Mouse (Mus musculus): ENCODE measurements around the gene Dhrs13. TPM values are rescaled to one million over a fixed set of nuclear protein-coding genes. Genes with fewer than 3 reads are reported as not detected.
A peak's percentile ranks its signal among the peaks of the same experiment; 100 is the strongest.

Gene Dhrs13
- polyA plus RNA-seq, 1 experiment = 3.0 TPM

DNA sequence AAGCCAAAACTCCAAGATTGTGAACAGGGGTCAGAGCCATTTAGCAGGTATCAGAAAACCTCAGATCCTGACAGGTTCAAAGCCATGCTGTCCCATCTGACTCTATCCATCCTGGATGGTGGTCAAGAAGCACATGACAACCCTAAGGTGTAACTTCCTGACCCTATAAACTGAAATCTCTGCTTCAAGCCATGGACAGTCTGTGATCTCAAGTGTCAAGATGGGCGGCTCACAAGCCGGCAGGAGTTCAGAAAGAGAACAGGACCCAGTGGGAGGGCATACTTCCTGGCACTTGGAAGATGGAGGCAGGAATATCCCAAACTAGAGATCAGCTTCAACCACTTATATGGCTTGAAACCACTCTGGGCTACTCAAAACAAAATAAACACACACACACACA, 34.6 kb downstream of the Dhrs13 start:
- H3K4me3 ChIP-seq (ENCODE audit: insufficient read depth, low read depth, low read length) = no peak overlapping the region

GRCm38 (mm10) chr11:78067566-78067965, 35.5 kb downstream of the Dhrs13 start:
- H3K27ac ChIP-seq (replicated peaks; ENCODE audit: low read depth, low read length) = no peak overlapping the region
- no peaks in the 10 kb centered on the region for H3K4me1 ChIP-seq (ENCODE audit: control insufficient read depth, insufficient read depth, insufficient read length, low read length)
- no peak overlapping the region for H3K4me3 ChIP-seq (ENCODE audit: insufficient read depth, low read depth, low read length)

More for the DNA sequence above, 34.6 kb downstream of the Dhrs13 start:
- no peak overlapping the region for H3K27ac ChIP-seq (replicated peaks; ENCODE audit: low read depth, low read length)
- H3K4me1 ChIP-seq (ENCODE audit: control insufficient read depth, insufficient read depth, insufficient read length, low read length) = no peaks in the 10 kb centered on the region

DNA sequence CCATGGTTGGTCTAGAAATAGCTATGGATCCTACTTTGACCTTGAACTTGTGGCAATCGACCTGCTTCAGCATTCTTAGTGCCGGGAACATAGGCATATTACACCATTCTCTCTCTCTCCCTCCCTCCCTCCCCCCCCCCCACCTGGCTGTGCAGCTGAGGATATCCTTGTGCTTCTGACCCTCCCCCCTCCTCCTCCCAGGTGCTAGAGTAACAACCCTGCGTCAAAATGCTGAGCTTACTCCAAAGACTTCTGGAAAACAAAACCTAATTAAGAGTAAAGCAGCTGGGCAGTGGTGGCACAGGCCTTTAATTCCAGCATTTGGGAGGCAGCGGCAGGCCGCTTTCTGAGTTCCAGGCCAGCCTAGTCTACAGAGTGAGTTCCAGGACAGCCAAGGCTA, 37.0 kb downstream of the Dhrs13 start:
- Histone ChIP-seq H3K27ac (replicated peaks; ENCODE audit: low read depth, low read length) (no peak overlapping the region), H3K4me1 (ENCODE audit: control insufficient read depth, insufficient read depth, insufficient read length, low read length) (no peaks in the 10 kb centered on the region), H3K4me3 (ENCODE audit: insufficient read depth, low read depth, low read length) (no peak overlapping the region)

DNA sequence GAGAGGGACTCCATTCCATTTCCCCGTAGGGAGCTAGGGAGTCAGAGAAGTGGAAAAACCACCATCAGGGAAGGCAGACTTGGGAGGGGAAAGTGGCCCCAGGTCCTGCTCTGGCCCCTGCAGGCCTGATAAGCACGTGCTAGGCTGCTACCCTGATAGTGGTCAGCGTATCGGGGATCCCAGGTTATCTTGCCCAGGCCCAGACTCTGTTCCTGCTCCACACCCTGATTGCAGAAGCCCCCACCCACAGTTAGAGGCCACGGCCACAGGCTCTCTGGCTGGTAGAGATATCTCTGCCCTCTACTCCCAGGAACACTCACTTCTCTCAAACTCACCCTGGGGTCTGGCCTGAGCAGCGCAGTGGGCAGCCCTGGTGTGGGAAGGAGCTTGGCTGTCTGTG, 37.6 kb downstream of the Dhrs13 start:
- H3K4me3 ChIP-seq (ENCODE audit: insufficient read depth, low read depth, low read length) = no peak overlapping the region
- no peaks in the 10 kb centered on the region for H3K4me1 ChIP-seq (ENCODE audit: control insufficient read depth, insufficient read depth, insufficient read length, low read length)
- no peak overlapping the region for H3K27ac ChIP-seq (replicated peaks; ENCODE audit: low read depth, low read length)

DNA sequence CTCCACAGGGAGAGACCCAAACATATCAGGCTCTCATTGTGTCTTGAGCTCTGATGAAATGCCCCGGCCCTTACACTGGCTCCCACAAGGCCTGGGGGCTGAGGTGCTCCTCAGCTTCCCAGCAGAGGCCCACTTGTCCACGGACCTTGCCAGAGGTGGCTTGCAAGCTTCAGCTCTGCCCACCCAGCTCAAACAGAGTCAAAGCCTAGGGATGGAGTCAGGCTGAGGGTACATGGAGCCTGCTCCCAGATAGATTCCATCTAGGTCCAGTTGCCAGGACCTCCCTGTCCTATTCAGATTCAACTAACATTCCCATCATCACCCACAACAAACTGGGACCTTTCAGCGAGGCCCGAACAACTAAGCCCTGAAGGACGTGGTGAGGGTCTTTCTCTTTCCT, 39.9 kb downstream of the Dhrs13 start:
- Histone ChIP-seq H3K4me3 (ENCODE audit: insufficient read depth, low read depth, low read length) (no peak overlapping the region), H3K4me1 (ENCODE audit: control insufficient read depth, insufficient read depth, insufficient read length, low read length) (no peaks in the 10 kb centered on the region), H3K27ac (replicated peaks; ENCODE audit: low read depth, low read length) (no peak overlapping the region)

GRCm38 (mm10) chr11:78072425-78073130, 40.5 kb downstream of the Dhrs13 start:
- Histone ChIP-seq H3K4me3 (ENCODE audit: insufficient read depth, low read depth, low read length) (no peak overlapping the region), H3K27ac (replicated peaks; ENCODE audit: low read depth, low read length) (no peak overlapping the region), H3K4me1 (ENCODE audit: control insufficient read depth, insufficient read depth, insufficient read length, low read length) (no peaks in the 10 kb centered on the region)

- Histone ChIP-seq H3K27ac (replicated peaks; ENCODE audit: low read depth, low read length) (no peak overlapping the region), H3K4me3 (ENCODE audit: insufficient read depth, low read depth, low read length) (no peak overlapping the region), H3K4me1 (ENCODE audit: control insufficient read depth, insufficient read depth, insufficient read length, low read length) (no peaks in the 10 kb centered on the region)
Measured at GRCm38 (mm10) chr11:78073577-78074276, 41.6 kb downstream of the Dhrs13 start.

GRCm38 (mm10) chr11:78074277-78074652, 42.2 kb downstream of the Dhrs13 start:
- H3K4me1 ChIP-seq (ENCODE audit: control insufficient read depth, insufficient read depth, insufficient read length, low read length) = no peaks in the 10 kb centered on the region

GRCm38 (mm10) chr11:78074666-78075065, 42.6 kb downstream of the Dhrs13 start:
- Histone ChIP-seq H3K4me1 (ENCODE audit: control insufficient read depth, insufficient read depth, insufficient read length, low read length) (0 out of 2 replicates have a peak, but pooled peaks cover 2% of the 10 kb centered on the region), H3K4me3 (ENCODE audit: insufficient read depth, low read depth, low read length) (no peak overlapping the region), H3K27ac (replicated peaks; ENCODE audit: low read depth, low read length) (no peak overlapping the region)

More at GRCm38 (mm10) chr11:78074277-78074652, 42.2 kb downstream of the Dhrs13 start:
- no peak overlapping the region for H3K4me3 ChIP-seq (ENCODE audit: insufficient read depth, low read depth, low read length)
- H3K27ac ChIP-seq (replicated peaks; ENCODE audit: low read depth, low read length) = no peak overlapping the region

DNA sequence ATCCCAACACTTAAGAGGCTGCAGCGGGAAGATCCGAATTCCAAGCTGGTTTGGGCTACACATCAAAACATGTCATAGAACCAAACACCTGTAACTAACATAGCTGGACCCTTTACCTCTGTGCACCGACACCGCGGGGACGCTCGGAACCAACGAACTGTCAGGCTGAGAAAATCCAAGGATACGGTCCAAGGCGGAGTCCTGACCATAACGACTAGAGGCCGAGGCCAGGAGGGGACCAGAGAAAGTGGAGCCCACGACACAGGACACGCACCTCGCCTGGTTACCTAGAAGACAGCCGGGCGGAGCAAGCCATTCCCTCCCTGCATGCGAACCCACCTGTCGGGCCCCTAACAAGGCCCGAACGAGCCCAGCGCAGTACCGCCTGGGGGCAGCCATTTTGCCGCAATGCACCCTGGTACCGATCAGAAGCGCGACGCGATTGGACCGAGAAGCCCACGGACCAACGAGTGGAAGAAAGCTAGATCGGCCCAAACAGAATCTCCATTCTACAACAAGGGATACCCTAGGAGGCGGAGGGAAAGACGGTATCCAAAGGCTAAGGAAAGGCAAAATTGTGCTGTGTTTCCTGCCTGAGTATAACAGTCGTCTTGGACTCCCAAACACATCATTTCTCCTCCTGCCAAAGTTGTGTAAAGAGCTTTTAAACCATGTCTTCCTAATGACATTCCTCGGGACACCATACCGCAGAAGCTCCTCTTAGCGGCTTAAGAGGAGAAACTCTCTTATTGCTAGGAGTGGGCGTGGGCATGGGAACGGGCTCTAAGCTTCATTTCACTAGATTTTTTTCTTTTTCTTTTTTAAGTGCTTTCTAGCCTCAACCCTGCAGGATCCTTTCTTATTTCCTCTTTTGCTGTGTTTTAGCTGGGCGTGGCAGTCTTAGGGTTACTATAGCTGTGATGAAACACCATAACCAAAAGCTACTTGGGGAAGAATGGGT, 48.2 kb downstream of the Dhrs13 start, which contains the start of gene Eral1:
TSS of gene Eral1 (minus strand) at position 423 of the 961 bp plus-strand sequence.
- Histone ChIP-seq H3K27ac (replicated peaks; ENCODE audit: low read depth, low read length) (peak within 1 kb of the TSS; percentile 58; the same call in 1 of the 2 replicates), H3K4me3 (ENCODE audit: insufficient read depth, low read depth, low read length) (peak within 1 kb of the TSS; percentile 80), H3K4me1 (ENCODE audit: control insufficient read depth, insufficient read depth, insufficient read length, low read length) (0 out of 2 replicates have a peak, but pooled peaks cover 2% of the 10 kb centered on the region)

DNA sequence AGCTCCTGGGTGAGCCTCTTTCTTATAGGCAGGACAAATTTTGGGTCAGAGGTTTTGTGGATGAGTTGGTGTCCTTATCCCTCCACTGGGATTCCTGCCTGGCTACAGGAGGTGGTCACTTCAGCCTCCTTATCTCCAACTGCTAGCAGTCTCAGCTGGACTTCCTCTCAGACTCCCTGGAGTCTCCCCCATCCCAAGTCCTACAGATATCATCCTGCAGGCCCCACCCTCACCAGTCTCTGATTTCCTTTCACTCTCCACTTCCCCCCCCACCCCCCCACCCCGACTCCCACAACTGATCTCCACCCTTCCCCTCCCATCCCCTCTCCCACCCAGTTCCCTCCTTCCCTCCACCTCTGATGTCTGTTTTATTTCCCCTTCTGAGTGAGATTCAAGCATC, 51.5 kb downstream of the Dhrs13 start:
- Histone ChIP-seq H3K4me3 (ENCODE audit: insufficient read depth, low read depth, low read length) (no peak overlapping the region), H3K27ac (replicated peaks; ENCODE audit: low read depth, low read length) (no peak overlapping the region)

GRCm38 (mm10) chr11:78086925-78087479, 54.9 kb downstream of the Dhrs13 start:
- Histone ChIP-seq H3K27ac (replicated peaks; ENCODE audit: low read depth, low read length) (no peak overlapping the region), H3K4me1 (ENCODE audit: control insufficient read depth, insufficient read depth, insufficient read length, low read length) (no peaks in the 10 kb centered on the region), H3K4me3 (ENCODE audit: insufficient read depth, low read depth, low read length) (no peak overlapping the region)

More for the DNA sequence above, 51.5 kb downstream of the Dhrs13 start:
- 0 out of 2 replicates have a peak, but pooled peaks cover 2% of the 10 kb centered on the region for H3K4me1 ChIP-seq (ENCODE audit: control insufficient read depth, insufficient read depth, insufficient read length, low read length)
